Mouse (Mus musculus) stomach, embryonic 15.5 days (tissue): ENCODE data around the gene Ifitm10. TPM values are rescaled to one million over a fixed set of nuclear protein-coding genes. Genes with fewer than 3 reads are reported as not detected.

Experiments used
- ATAC-seq: fragments of 200-750 bp; cut with Nextera tagmentation; 2 replicates; pipeline ENCODE4 v1.8.0; 2017; ENCODE audit warnings: low read depth, moderate number of reproducible peaks, moderate TSS enrichment; ENCODE audit not compliant: insufficient read depth, low FRiP score
- H3K27ac ChIP-seq: fragments of 300-500 bp; sonication (generic); 2 replicates; pipeline ENCODE4 v1.5.1; 2015; ENCODE audit warnings: mild to moderate bottlenecking, inconsistent platforms
- H3K27me3 ChIP-seq: fragments of 300-500 bp; sonication (generic); replicated peaks from 2 replicates; pipeline ENCODE4 v1.6.1; 2015; ENCODE audit warnings: inconsistent platforms
- H3K36me3 ChIP-seq: fragments of 300-500 bp; sonication (generic); 2 replicates; pipeline ENCODE4 v1.6.1; 2015; ENCODE audit warnings: inconsistent platforms
- H3K4me1 ChIP-seq: fragments of 300-500 bp; sonication (generic); 2 replicates; pipeline ENCODE4 v1.6.1; 2015; ENCODE audit warnings: inconsistent platforms
- H3K4me2 ChIP-seq: fragments of 300-500 bp; sonication (generic); 2 replicates; pipeline ENCODE4 v1.6.1; 2015; ENCODE audit warnings: mild to moderate bottlenecking, inconsistent platforms
- H3K4me3 ChIP-seq: fragments of 300-500 bp; sonication (generic); replicated peaks from 2 replicates; pipeline ENCODE4 v1.5.1; 2015; ENCODE audit warnings: inconsistent platforms
- H3K9ac ChIP-seq: fragments of 300-500 bp; sonication (generic); 2 replicates; pipeline ENCODE4 v1.6.1; 2015; ENCODE audit warnings: inconsistent platforms
- H3K9me3 ChIP-seq: fragments of 300-500 bp; sonication (generic); 2 replicates; pipeline ENCODE4 v1.6.1; 2016; ENCODE audit warnings: inconsistent platforms
- WGBS: fragments of 180-500 bp; shearing (Covaris S2); methylation state at CpG from one replicate; pipeline ENCODE4 v1.1.7; 2015; 5-methylcytosine and 5-hydroxymethylcytosine counted together
- polyA plus RNA-seq: library from polyadenylated mRNA; unstranded; fragments of >200 nt; fragmentation: Nextera tagmentation; extraction: Ambion mirVana; gene quantifications from 2 replicates; pipeline ENCODE4 v1.2.1, GENCODE M21; 2015

Gene Ifitm10
- polyA plus RNA-seq, 1 experiment from 2014 or later = 2.8 TPM

- Histone ChIP-seq H3K9ac (no peak overlapping the region), H3K4me1 (peaks cover 16% of the 10 kb centered on the region; the same call in 1 of the 2 replicates), H3K36me3 (peaks cover 38% of the 10 kb centered on the region), H3K27me3 (peaks cover 29% of the 10 kb centered on the region), H3K9me3 (no peaks in the 10 kb centered on the region), H3K27ac (no peak overlapping the region), H3K4me2 (no peak overlapping the region), H3K4me3 (no peak overlapping the region)
- no peak for ATAC-seq
- 78% methylated on average over 6 of the region's 6 CpGs for WGBS
These were observed 1.7 kb upstream of the Ifitm10 start for GRCm38 (mm10) chr7:142375261-142375724.

GRCm38 (mm10) chr7:142374413-142375015 is 961 bp upstream of the Ifitm10 start:
- 89% methylated on average over 5 of the region's 5 CpGs for WGBS

GRCm38 (mm10) chr7:142373039-142373438 is 514 bp downstream of the Ifitm10 start:
- ATAC-seq = no peak
- no peak overlapping the region for H3K27ac ChIP-seq
- H3K4me2 ChIP-seq = no peak overlapping the region
- WGBS = 77% methylated on average over 5 of the region's 5 CpGs
- peaks cover 14% of the 10 kb centered on the region; the same call in 1 of the 2 replicates for H3K4me1 ChIP-seq
- no peak overlapping the region for H3K9ac ChIP-seq
- peaks cover 33% of the 10 kb centered on the region for H3K27me3 ChIP-seq
- no peak overlapping the region for H3K4me3 ChIP-seq
- peaks cover 18% of the 10 kb centered on the region; the same call in 1 of the 2 replicates for H3K36me3 ChIP-seq
- H3K9me3 ChIP-seq = no peaks in the 10 kb centered on the region

More at GRCm38 (mm10) chr7:142374413-142375015, 961 bp upstream of the Ifitm10 start:
- H3K36me3 ChIP-seq = peaks cover 30% of the 10 kb centered on the region
- no peaks in the 10 kb centered on the region for H3K9me3 ChIP-seq
- no peak overlapping the region for H3K4me2 ChIP-seq
- ATAC-seq = no peak
- H3K27ac ChIP-seq = no peak overlapping the region
- peaks cover 16% of the 10 kb centered on the region; the same call in 1 of the 2 replicates for H3K4me1 ChIP-seq
- no peak overlapping the region for H3K4me3 ChIP-seq
- H3K27me3 ChIP-seq = peaks cover 33% of the 10 kb centered on the region
- no peak overlapping the region for H3K9ac ChIP-seq

DNA sequence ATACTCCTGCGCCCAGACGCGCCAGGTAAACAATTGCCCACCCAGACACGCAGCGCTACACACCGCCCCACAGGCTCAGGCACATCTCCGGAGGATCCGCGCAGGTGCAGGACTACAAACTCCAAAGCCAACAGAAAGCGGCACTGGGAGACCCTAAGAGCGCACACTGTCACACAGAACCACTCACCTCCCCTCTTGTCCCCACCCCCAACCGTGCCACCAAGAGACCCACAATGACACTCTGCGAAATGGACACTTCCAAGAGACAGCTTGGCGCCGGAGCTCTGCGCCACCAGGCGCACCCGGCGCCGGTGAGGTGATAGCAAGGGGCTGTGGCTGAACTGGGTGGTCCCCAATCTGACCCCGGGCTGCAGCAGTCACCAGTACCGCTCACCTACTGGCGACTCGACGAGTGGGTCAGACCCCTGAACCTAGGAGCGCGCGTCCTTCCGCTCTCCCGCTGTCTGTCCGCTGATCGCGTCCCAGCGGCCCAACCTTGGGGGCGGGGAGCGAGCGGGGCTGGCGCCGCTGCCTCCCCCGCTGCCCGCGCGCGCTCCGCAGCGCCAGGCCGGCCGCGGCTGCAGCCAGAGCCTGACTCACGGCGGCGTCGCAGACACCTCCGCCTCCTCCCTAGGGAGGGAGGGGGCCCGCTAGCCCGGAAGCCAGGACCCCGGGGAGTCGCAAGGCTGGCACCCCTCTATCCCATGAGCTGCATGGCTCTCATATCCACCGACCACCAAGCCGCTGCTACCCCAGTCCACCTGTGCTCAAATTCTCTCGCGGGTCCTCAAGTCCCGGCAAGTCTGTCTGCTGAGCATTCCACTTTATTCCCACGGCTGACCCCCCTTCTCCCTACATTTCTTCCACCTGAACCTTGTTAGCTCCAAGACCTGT is 1.5 kb downstream of the Ifitm10 start:
- WGBS = 2% methylated on average over 64 of the region's 64 CpGs

DNA sequence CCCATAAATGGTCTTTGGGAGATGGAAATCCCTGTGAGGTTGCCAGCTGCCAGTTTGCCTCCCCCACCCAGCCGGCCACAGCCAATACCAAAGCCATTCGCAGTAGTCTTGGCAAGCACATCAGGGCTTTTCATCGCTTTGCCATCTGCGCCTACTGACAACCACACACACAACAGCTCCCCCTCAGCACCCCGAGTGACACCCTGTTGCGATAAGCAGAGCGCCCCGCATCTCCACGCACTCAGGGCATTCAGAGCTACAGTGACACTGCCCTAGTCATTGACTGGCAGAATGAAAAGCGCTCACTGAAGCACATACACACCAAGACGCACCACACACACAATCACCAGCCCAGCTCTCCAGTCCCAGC is 2.2 kb downstream of the Ifitm10 start:
- no peak for ATAC-seq
- 34% methylated on average over 11 of the region's 11 CpGs for WGBS
- no peak overlapping the region for H3K27ac ChIP-seq

More for the DNA sequence above, 1.5 kb downstream of the Ifitm10 start:
- no peaks in the 10 kb centered on the region for H3K9me3 ChIP-seq
- peaks cover 33% of the 10 kb centered on the region for H3K27me3 ChIP-seq
- peaks cover 12% of the 10 kb centered on the region; the same call in 1 of the 2 replicates for H3K4me1 ChIP-seq
- peak overlapping the region; percentile 90 for H3K4me2 ChIP-seq
- peak; percentile 24 for ATAC-seq
- peak overlapping the region; percentile 42 for H3K4me3 ChIP-seq
- 0 out of 2 replicates have a peak overlapping the region, but pooled peaks have one; percentile 4 for H3K9ac ChIP-seq
- H3K27ac ChIP-seq = no peak overlapping the region
- peaks cover 14% of the 10 kb centered on the region; the same call in 1 of the 2 replicates for H3K36me3 ChIP-seq

GRCm38 (mm10) chr7:142370937-142371336 is 2.6 kb downstream of the Ifitm10 start:
- H3K4me3 ChIP-seq = no peak overlapping the region

More for the DNA sequence above, 2.2 kb downstream of the Ifitm10 start:
- Histone ChIP-seq H3K4me2 (peak overlapping the region; percentile 90), H3K36me3 (peaks cover 7% of the 10 kb centered on the region; the same call in 1 of the 2 replicates), H3K4me3 (peak overlapping the region; percentile 42), H3K9ac (no peak overlapping the region), H3K9me3 (no peaks in the 10 kb centered on the region), H3K4me1 (peaks cover 12% of the 10 kb centered on the region; the same call in 1 of the 2 replicates), H3K27me3 (peaks cover 33% of the 10 kb centered on the region)

DNA sequence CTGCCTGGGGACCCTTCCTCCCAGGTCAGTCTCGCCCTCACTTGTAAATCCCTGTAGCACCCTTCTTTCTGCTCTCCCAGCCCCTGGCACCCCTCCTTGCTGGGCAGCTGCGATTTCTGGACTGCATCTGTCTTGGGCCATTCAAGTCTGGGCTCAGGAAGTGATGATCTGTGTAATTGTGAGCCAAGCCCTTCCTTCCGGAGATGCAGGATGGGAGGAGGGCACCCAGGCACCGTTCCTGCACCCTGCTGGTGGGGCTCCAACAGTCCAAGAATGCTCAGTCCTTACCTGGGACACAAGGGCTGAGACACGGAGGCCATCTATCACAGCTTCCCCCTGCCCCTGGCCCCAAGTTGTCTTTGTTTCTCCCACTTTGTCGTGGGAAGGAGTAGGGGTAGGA is 3.7 kb downstream of the Ifitm10 start:
- Histone ChIP-seq H3K4me3 (no peak overlapping the region), H3K36me3 (no peaks in the 10 kb centered on the region), H3K9me3 (no peaks in the 10 kb centered on the region), H3K27ac (no peak overlapping the region), H3K9ac (no peak overlapping the region), H3K4me2 (no peak overlapping the region), H3K4me1 (peaks cover 12% of the 10 kb centered on the region; the same call in 1 of the 2 replicates), H3K27me3 (peaks cover 33% of the 10 kb centered on the region)
- 58% methylated on average over 6 of the region's 6 CpGs for WGBS
- ATAC-seq = no peak

More at GRCm38 (mm10) chr7:142370937-142371336, 2.6 kb downstream of the Ifitm10 start:
- peaks cover 3% of the 10 kb centered on the region; the same call in 1 of the 2 replicates for H3K36me3 ChIP-seq
- peaks cover 33% of the 10 kb centered on the region for H3K27me3 ChIP-seq
- peaks cover 12% of the 10 kb centered on the region; the same call in 1 of the 2 replicates for H3K4me1 ChIP-seq
- no peak overlapping the region for H3K27ac ChIP-seq
- no peak overlapping the region for H3K4me2 ChIP-seq
- H3K9ac ChIP-seq = no peak overlapping the region
- no peaks in the 10 kb centered on the region for H3K9me3 ChIP-seq
- 84% methylated on average over 18 of the region's 18 CpGs for WGBS
- ATAC-seq = no peak

DNA sequence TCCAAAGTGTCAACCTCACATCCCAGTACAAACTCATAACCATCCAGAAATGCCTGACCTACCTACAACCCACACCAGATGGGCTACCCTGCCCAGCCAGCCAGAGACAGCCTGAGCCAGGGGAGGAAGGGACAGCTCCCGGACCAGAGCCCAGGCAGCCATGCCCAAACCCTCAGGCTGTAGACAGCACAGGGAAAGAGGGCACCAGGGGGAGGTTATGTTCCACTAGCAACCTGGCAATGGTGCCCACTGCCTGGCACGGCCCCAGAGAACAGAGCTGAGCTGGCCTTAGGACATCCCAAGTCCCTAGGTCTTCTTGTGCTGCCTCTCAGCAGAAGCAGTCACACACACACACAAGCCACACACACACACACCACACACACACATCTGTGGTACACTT is 4.7 kb downstream of the Ifitm10 start:
- no peak for ATAC-seq
- no peak overlapping the region for H3K4me2 ChIP-seq
- H3K4me3 ChIP-seq = no peak overlapping the region
- 82% methylated on average over 2 of the region's 2 CpGs for WGBS
- H3K27me3 ChIP-seq = peaks cover 33% of the 10 kb centered on the region
- H3K27ac ChIP-seq = no peak overlapping the region
- no peaks in the 10 kb centered on the region for H3K9me3 ChIP-seq
- H3K9ac ChIP-seq = no peak overlapping the region
- H3K36me3 ChIP-seq = no peaks in the 10 kb centered on the region
- H3K4me1 ChIP-seq = peaks cover 12% of the 10 kb centered on the region; the same call in 1 of the 2 replicates

DNA sequence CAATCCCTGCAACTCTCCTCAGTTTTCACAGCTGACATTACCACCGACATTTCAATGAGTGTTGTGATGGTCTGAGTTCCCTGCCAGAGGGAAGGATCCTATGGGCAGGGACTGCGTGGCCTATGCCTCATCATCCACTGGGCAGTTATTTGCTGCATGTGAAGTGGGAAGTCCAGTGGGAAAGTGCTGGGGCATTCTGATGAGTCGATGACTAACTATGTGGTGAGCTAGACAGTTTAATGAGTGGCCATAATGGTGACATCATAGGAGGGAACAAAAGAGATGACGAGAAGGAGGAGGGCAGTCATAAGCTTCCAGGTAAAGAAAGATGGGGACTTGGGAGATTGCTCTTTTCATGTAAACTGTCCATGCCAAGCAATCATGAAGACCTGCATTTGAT is 10.4 kb downstream of the Ifitm10 start:
- H3K4me3 ChIP-seq = no peak overlapping the region
- WGBS = 72% methylated on average over 4 of the region's 4 CpGs

DNA sequence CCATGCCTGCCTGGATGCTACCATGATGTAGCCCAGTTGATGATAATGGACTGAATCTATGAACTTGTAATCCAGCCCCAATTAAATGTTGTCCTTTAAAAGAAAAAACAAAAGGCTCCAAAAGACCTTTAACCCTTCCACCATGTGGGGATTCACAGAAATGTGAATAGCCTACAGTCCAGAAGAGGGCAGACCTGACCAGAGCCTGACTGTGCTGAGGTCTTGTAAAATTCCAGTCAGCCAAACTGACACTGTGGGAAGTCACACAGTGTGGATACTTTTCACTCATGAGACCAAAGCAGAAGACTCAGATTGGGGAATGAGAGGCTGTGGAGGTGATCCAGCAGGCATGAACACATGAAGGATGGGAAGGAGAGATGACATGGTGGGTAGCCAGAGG is 12.8 kb downstream of the Ifitm10 start:
- no peak overlapping the region for H3K27ac ChIP-seq
- H3K4me3 ChIP-seq = no peak overlapping the region
- H3K4me1 ChIP-seq = no peaks in the 10 kb centered on the region
- H3K27me3 ChIP-seq = no peaks in the 10 kb centered on the region
- ATAC-seq = no peak
- H3K9ac ChIP-seq = no peak overlapping the region
- H3K36me3 ChIP-seq = no peaks in the 10 kb centered on the region
- H3K4me2 ChIP-seq = no peak overlapping the region
- H3K9me3 ChIP-seq = no peaks in the 10 kb centered on the region

More for the DNA sequence above, 10.4 kb downstream of the Ifitm10 start:
- no peaks in the 10 kb centered on the region for H3K36me3 ChIP-seq
- H3K9me3 ChIP-seq = no peaks in the 10 kb centered on the region
- no peak overlapping the region for H3K4me2 ChIP-seq
- no peaks in the 10 kb centered on the region for H3K4me1 ChIP-seq
- no peak overlapping the region for H3K27ac ChIP-seq
- no peak for ATAC-seq
- no peaks in the 10 kb centered on the region for H3K27me3 ChIP-seq
- H3K9ac ChIP-seq = no peak overlapping the region

DNA sequence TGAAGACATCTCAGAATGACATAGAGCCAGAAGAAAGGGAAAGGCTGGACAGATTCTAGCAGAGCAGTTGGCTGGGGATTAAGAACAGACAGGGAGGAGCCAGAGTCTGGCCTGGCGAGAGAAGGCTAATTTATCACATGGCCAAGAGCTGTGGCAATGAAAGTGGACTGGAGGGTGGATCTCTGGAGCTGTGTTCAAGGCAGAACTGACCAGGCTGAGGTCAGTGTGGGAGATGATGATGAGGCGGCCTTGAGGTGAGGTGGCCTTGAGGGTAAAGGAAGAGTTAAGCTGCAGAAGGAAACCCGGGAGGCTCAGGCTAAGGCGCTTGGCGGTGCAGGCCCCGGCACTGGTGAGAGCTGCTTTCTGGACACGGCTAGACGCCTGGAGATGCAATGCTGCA is 14.4 kb downstream of the Ifitm10 start:
- Histone ChIP-seq H3K9ac (no peak overlapping the region), H3K36me3 (no peaks in the 10 kb centered on the region), H3K27ac (no peak overlapping the region), H3K4me1 (0 out of 2 replicates have a peak, but pooled peaks cover 2% of the 10 kb centered on the region), H3K4me2 (no peak overlapping the region), H3K27me3 (no peaks in the 10 kb centered on the region), H3K9me3 (no peaks in the 10 kb centered on the region), H3K4me3 (no peak overlapping the region)
- WGBS = 62% methylated on average over 8 of the region's 8 CpGs
- ATAC-seq = no peak

DNA sequence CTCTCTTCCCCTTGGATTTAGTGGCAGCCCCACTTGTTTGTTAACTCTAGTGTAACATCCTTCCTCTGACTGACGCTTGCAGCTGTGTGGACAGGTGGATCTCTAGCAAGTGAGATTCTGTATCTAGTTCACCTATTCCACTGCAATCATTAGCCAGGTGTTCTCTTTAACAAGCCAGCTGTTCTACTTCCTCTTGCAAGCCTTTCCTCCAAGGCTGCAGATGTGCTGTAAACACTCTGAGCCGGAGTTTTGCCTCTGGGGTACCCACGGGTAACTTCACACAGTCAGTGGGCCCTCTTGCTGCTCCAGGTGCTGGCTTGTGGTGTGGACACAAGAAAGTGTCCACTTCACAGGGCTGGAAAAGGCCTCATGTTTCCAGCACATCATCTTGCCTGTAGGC is 16.0 kb downstream of the Ifitm10 start:
- Histone ChIP-seq H3K27ac (no peak overlapping the region), H3K4me2 (no peak overlapping the region)
- WGBS = 56% methylated on average over 3 of the region's 3 CpGs

More for the DNA sequence above, 16.0 kb downstream of the Ifitm10 start:
- Histone ChIP-seq H3K4me3 (no peak overlapping the region), H3K9ac (no peak overlapping the region), H3K9me3 (no peaks in the 10 kb centered on the region), H3K4me1 (peaks cover 2% of the 10 kb centered on the region; the same call in 1 of the 2 replicates), H3K27me3 (no peaks in the 10 kb centered on the region), H3K36me3 (no peaks in the 10 kb centered on the region)
- ATAC-seq = no peak
